7 mouse cellular contexts compared by ENCODE assay signal in the genomic region with DNA sequence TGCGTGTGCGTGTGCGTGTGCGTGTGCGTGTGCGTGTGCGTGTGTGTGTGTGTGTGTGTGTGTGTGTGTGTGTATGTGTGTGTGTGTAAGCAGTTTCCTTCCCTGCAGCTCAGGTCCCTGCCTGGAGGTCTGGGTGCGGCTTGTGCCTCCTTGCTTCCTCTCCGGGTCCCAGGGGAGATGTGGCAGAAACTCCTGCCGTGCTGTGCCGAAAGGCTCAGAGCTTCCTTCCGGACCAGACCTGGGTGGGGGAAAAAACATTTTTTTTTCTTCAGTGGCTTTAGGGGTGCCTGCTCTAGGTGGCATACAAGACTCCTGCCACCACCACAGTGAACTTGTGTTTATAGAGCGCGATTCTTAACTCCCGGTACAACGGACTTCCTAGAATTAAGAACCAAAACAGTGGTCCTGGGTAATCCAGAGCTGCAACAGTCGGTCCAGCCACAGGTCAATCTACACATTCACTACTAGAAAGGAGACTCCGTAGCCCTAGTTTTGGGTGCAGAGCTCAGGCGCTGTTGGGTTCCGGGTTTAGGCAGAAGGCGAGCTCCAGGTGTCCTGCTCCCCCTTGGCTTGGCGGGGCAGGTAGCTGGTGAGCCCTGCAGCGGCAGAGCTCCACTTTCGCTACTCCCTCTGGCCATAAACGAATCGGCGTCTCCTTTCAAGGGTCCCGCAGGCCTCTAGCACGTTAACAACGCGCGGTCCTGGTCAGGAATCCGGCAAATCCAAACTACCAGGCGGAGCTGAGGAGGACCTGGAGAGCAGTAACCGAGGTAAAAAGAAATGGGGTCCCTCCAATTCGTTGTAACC. TPM values are rescaled to one million over a fixed set of nuclear protein-coding genes. Genes with fewer than 3 reads are reported as not detected.
DNase-seq lines count a peak whose midpoint lies in the region; ATAC-seq lines count a peak whose summit lies in the region.

A gene (plus strand): TSS at position 535 of the 807 bp plus-strand sequence.

- no peaks in the 10 kb centered on the region for H3K36me3 ChIP-seq in midbrain, embryonic 11.5 days (ENCODE audit: control insufficient read depth, insufficient read depth, low read length)
- H3K36me3 ChIP-seq in midbrain, embryonic 13.5 days = no peaks in the 10 kb centered on the region
- no peaks in the 10 kb centered on the region for H3K36me3 ChIP-seq in intestine, embryonic 15.5 days
- H3K36me3 ChIP-seq in lung, embryonic 15.5 days = no peaks in the 10 kb centered on the region

- H3K4me2 ChIP-seq in midbrain, embryonic 11.5 days = no peak within 1 kb of the TSS
- no peak within 1 kb of the TSS for H3K4me2 ChIP-seq in midbrain, embryonic 13.5 days (replicated peaks)
- H3K4me2 ChIP-seq in intestine, embryonic 15.5 days (replicated peaks) = peak within 1 kb of the TSS; percentile 62
- peak within 1 kb of the TSS; percentile 57 for H3K4me2 ChIP-seq in lung, embryonic 15.5 days

- H3K27ac ChIP-seq in midbrain, embryonic 11.5 days (ENCODE audit: low read depth, low read length) = no peak within 1 kb of the TSS
- no peak within 1 kb of the TSS for H3K27ac ChIP-seq in midbrain, embryonic 13.5 days
- peak within 1 kb of the TSS; percentile 84 for H3K27ac ChIP-seq in intestine, embryonic 15.5 days
- peak within 1 kb of the TSS; percentile 87 for H3K27ac ChIP-seq in lung, embryonic 15.5 days

- H3K27me3 ChIP-seq in midbrain, embryonic 11.5 days (ENCODE audit: control insufficient read depth, insufficient read depth, low read length) = peaks cover 63% of the 10 kb centered on the region
- H3K27me3 ChIP-seq in midbrain, embryonic 13.5 days = peaks cover 76% of the 10 kb centered on the region
- H3K27me3 ChIP-seq in intestine, embryonic 15.5 days (replicated peaks) = peaks cover 29% of the 10 kb centered on the region
- peaks cover 53% of the 10 kb centered on the region for H3K27me3 ChIP-seq in lung, embryonic 15.5 days

- no peaks in the 10 kb centered on the region for H3K9me3 ChIP-seq in midbrain, embryonic 11.5 days (ENCODE audit: control insufficient read depth, low read length)
- no peaks in the 10 kb centered on the region for H3K9me3 ChIP-seq in midbrain, embryonic 13.5 days
- H3K9me3 ChIP-seq in intestine, embryonic 15.5 days = no peaks in the 10 kb centered on the region
- no peaks in the 10 kb centered on the region for H3K9me3 ChIP-seq in lung, embryonic 15.5 days

- no peak for ATAC-seq in midbrain, embryonic 11.5 days (ENCODE audit: low FRiP score)
- no peak for ATAC-seq in midbrain, embryonic 13.5 days
- peak; percentile 34 for ATAC-seq in intestine, embryonic 15.5 days
- ATAC-seq in lung, embryonic 15.5 days (ENCODE audit: borderline replicate concordance, extremely low read depth, low FRiP score, low TSS enrichment) = no peak
- no peak; the same call in 1 of the 2 replicates for ATAC-seq in granulocyte monocyte progenitor cell, adult 5-6 weeks (replicated peaks; ENCODE audit: poor library complexity, severe bottlenecking)

- 2% methylated on average over 31 of the region's 36 CpGs for WGBS in midbrain, embryonic 11.5 days
- 2% methylated on average over 36 of the region's 36 CpGs for WGBS in midbrain, embryonic 13.5 days
- 2% methylated on average over 35 of the region's 36 CpGs for WGBS in intestine, embryonic 15.5 days
- 1% methylated on average over 30 of the region's 36 CpGs for WGBS in lung, embryonic 15.5 days

- DNase-seq in midbrain, embryonic 11.5 days (ENCODE audit: low spot score, missing footprints) = peak; percentile 93
- DNase-seq in embryo, embryonic 10.5 days (ENCODE audit: low spot score) = peak; percentile 55
- no peak for DNase-seq in left cerebral cortex, adult 8-10 months (ENCODE audit: low spot score in 2 of 2)

- no peak within 1 kb of the TSS for H3K4me3 ChIP-seq in midbrain, embryonic 11.5 days (ENCODE audit: low read depth, low read length)
- no peak within 1 kb of the TSS for H3K4me3 ChIP-seq in midbrain, embryonic 13.5 days (replicated peaks)
- H3K4me3 ChIP-seq in intestine, embryonic 15.5 days (replicated peaks) = peak within 1 kb of the TSS; percentile 44
- peak within 1 kb of the TSS; percentile 51 for H3K4me3 ChIP-seq in lung, embryonic 15.5 days

- H3K9ac ChIP-seq in midbrain, embryonic 11.5 days (ENCODE audit: low read length) = no peak within 1 kb of the TSS
- no peak within 1 kb of the TSS for H3K9ac ChIP-seq in midbrain, embryonic 13.5 days (replicated peaks)
- H3K9ac ChIP-seq in intestine, embryonic 15.5 days = peak within 1 kb of the TSS; percentile 63
- H3K9ac ChIP-seq in lung, embryonic 15.5 days = peak within 1 kb of the TSS; percentile 62

- peaks cover 14% of the 10 kb centered on the region; the same call in 1 of the 2 replicates for H3K4me1 ChIP-seq in midbrain, embryonic 11.5 days (ENCODE audit: control insufficient read depth, insufficient read depth, low read length)
- H3K4me1 ChIP-seq in midbrain, embryonic 13.5 days (replicated peaks) = peaks cover 26% of the 10 kb centered on the region
- no peaks in the 10 kb centered on the region; the same call in 1 of the 2 replicates for H3K4me1 ChIP-seq in intestine, embryonic 15.5 days (replicated peaks)
- H3K4me1 ChIP-seq in lung, embryonic 15.5 days = peaks cover 3% of the 10 kb centered on the region; the same call in 1 of the 2 replicates

RNA-seq across cellular contexts. Expression of the gene that starts here (rescaled TPM):
- not detected in 2 replicates for polyA plus RNA-seq in midbrain, embryonic 11.5 days (2014; fragmentation: Nextera tagmentation; extraction: Ambion mirVana)
- 0.10 TPM in 1 of 2 replicates, not detected in the other for polyA plus RNA-seq in midbrain, embryonic 13.5 days (2015; fragmentation: Nextera tagmentation; extraction: Ambion mirVana)
- 9.3 and 11.2 TPM in 2 replicates for polyA plus RNA-seq in intestine, embryonic 15.5 days (2015; fragmentation: Nextera tagmentation; extraction: Ambion mirVana)
- polyA plus RNA-seq in lung, embryonic 15.5 days (2015; fragmentation: Nextera tagmentation; extraction: Ambion mirVana) = 8.3 and 9.5 TPM in 2 replicates
- under 1 TPM; 0.37 to 0.76 (median 0.54) TPM for total RNA-seq in left cerebral cortex, adult 8-10 months (2022)
- total RNA-seq in granulocyte monocyte progenitor cell, adult 5-6 weeks (2014; fragmentation: Nextera tagmentation) = not detected in 2 replicates
- total RNA-seq in granulocyte monocyte progenitor cell, adult 5-6 weeks (2017) = not detected in 2 replicates

Comparison
In these comparisons a context has a peak if more than half of its experiments do, and no peak if none do; other contexts are left out.
1. Peak in DNase-seq in midbrain, embryonic 11.5 days; RNA of the gene not detected or under 1 TPM.
2. H3K27ac ChIP-seq: peak in intestine, embryonic 15.5 days (single experiment) and lung, embryonic 15.5 days (single experiment); none in midbrain, embryonic 11.5 days (single experiment) and midbrain, embryonic 13.5 days (single experiment).
3. H3K4me2 ChIP-seq: peak in intestine, embryonic 15.5 days (single experiment) and lung, embryonic 15.5 days (single experiment); none in midbrain, embryonic 11.5 days (single experiment) and midbrain, embryonic 13.5 days (single experiment).
4. H3K4me3 ChIP-seq: peak in intestine, embryonic 15.5 days (single experiment) and lung, embryonic 15.5 days (single experiment); none in midbrain, embryonic 11.5 days (single experiment) and midbrain, embryonic 13.5 days (single experiment).
5. H3K9ac ChIP-seq: peak in intestine, embryonic 15.5 days (single experiment) and lung, embryonic 15.5 days (single experiment); none in midbrain, embryonic 11.5 days (single experiment) and midbrain, embryonic 13.5 days (single experiment).